Mouse (Mus musculus) spleen, adult 2 months (tissue): ENCODE results near the gene Rnf5.

Experiments
- CTCF ChIP-seq: fragments of 200-500 bp; IDR thresholded peaks from 2 replicates; pipeline ENCODE4 v1.5.1; 2011; ENCODE audit warnings: mild to moderate bottlenecking, inconsistent platforms; ENCODE audit not compliant: insufficient read depth, insufficient read length, insufficient replicate concordance; ENCODE audit errors: extremely low read depth
- POLR2A ChIP-seq: fragments of 200-500 bp; IDR thresholded peaks from 2 replicates; pipeline ENCODE4 v1.6.1; 2011; ENCODE audit warnings: low read depth, low read length, inconsistent platforms

DNA sequence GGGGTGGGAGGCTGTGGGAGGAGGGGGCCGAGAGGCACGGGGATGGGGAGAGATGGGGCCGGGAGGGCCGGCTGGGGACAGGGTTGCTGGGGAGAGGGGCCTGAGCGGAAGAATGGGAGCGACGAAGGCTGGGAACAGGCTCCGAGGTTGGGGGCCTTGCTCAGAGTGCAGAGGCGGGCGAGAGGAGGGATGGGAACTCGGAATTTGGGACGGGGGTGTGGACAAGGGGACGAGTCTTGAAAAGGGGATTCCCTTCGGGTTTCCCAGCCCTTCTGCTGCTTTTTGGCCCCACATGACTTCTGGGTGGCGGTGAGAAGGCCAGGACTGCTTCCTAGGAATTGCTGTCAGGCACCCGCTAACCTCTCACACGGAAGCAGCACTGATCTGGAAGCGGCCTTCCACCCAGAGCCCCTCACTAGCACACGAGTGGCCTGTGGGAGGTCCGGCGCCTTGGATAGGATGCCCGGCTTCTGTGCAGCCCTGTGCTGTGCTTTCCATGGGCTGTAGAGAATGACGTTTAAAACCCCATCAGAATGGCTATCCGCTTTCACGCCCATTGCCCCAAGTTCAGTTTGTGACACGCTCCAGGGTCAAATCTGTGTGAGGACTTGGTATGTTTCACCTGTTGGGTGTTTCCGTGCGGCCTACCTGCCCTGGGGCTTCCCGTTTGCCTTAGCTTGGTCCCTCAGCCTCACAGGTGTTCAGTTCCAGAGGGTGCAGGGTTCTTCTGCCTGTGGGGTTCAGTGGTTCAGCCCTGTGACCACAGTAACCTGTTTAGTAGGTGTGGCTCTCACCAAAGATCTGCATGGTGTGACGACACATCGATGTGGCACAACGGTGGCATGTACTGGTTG lies 2.9 kb upstream of the Rnf5 start:
- no peak for TF ChIP-seq POLR2A
- TF ChIP-seq CTCF, result no peak
